Mouse (Mus musculus) cerebellum, adult 9-10 months (tissue): ENCODE data around the gene Ccn1.

Source experiments
- DNase-seq: peaks from one replicate; pipeline ENCODE4 v3.0.0; 2022

The Ccn1 gene

GRCm38 (mm10) chr3:145614362-145615115, 35.2 kb downstream of the Ccn1 start:
- DNase-seq: no peak

GRCm38 (mm10) chr3:145613234-145613633, 36.5 kb downstream of the Ccn1 start:
- DNase-seq: no peak

- no peak for DNase-seq
These were observed 37.1 kb downstream of the Ccn1 start for GRCm38 (mm10) chr3:145612662-145613061.

GRCm38 (mm10) chr3:145608320-145608719, 41.5 kb downstream of the Ccn1 start:
- no peak for DNase-seq

GRCm38 (mm10) chr3:145605437-145606123, 44.2 kb downstream of the Ccn1 start:
- DNase-seq: no peak

GRCm38 (mm10) chr3:145602410-145603206, 47.2 kb downstream of the Ccn1 start:
- no peak for DNase-seq

GRCm38 (mm10) chr3:145601345-145601744, 48.4 kb downstream of the Ccn1 start:
- DNase-seq: no peak

GRCm38 (mm10) chr3:145600801-145601200, 49.0 kb downstream of the Ccn1 start:
- DNase-seq: no peak

- DNase-seq: no peak
These were observed 50.7 kb downstream of the Ccn1 start for GRCm38 (mm10) chr3:145599059-145599458.
